Mouse (Mus musculus) kidney, adult 9 months (tissue): ENCODE measurements around the gene Nfam1.

Experiments used
- DNase-seq: peaks from one replicate; pipeline ENCODE4 v3.0.0; 2022

The Nfam1 gene

GRCm38 (mm10) chr15:82958253-82958701 lies 74.8 kb downstream of the Nfam1 start:
- DNase-seq, result peak; percentile 48

GRCm38 (mm10) chr15:82956721-82957120 lies 76.4 kb downstream of the Nfam1 start:
- no peak for DNase-seq

GRCm38 (mm10) chr15:82956310-82956709 lies 76.8 kb downstream of the Nfam1 start:
- DNase-seq, result no peak

- no peak for DNase-seq
Measured at GRCm38 (mm10) chr15:82955286-82955685, 77.8 kb downstream of the Nfam1 start.

GRCm38 (mm10) chr15:82954034-82954433 lies 79.1 kb downstream of the Nfam1 start:
- no peak for DNase-seq

GRCm38 (mm10) chr15:82953096-82953495 lies 80.0 kb downstream of the Nfam1 start:
- DNase-seq, result no peak

GRCm38 (mm10) chr15:82952292-82952705 lies 80.8 kb downstream of the Nfam1 start:
- DNase-seq, result no peak

- DNase-seq, result no peak
Measured at GRCm38 (mm10) chr15:82950246-82950645, 82.9 kb downstream of the Nfam1 start.

GRCm38 (mm10) chr15:82947431-82947830 lies 85.7 kb downstream of the Nfam1 start:
- DNase-seq, result no peak

- DNase-seq, result no peak
Measured at GRCm38 (mm10) chr15:82944479-82945195, 88.5 kb downstream of the Nfam1 start.
